Mouse (Mus musculus) cerebellum, adult 2 months (tissue): Measurements from ENCODE around the gene Reck.

Experiments used
- CTCF ChIP-seq: fragments of 200-500 bp; IDR thresholded peaks from 2 replicates; pipeline ENCODE4 v1.5.1; 2011; ENCODE audit warnings: low read depth, mild to moderate bottlenecking, control low read depth, low read length, moderate library complexity, borderline replicate concordance; ENCODE audit not compliant: insufficient read depth
- POLR2A ChIP-seq: fragments of 200-500 bp; IDR thresholded peaks from 2 replicates; pipeline ENCODE4 v1.6.1; 2011; ENCODE audit warnings: low read length, control low read depth, borderline replicate concordance; ENCODE audit not compliant: insufficient read depth

DNA sequence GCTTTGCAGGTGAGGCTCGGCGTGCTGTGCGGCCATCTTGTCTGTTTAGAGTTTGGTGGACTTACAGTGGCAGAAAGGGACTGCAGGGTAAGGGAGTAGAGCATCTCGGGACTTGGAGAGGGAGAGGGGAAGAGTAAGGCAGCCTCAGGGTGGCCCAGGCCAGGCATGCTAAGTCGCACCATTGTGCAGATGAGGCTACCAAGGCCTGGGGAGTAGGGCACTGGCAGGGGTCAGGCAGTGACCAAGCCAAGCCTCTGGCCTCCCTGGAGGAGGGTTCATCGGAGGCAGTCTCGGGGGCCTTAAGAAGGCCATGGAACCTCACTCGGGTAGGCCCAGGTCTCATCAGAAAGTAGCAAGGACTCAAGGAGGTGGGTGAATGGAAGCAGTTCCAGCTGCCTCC is 67.1 kb downstream of the Reck start:
- TF ChIP-seq POLR2A (no peak), CTCF (no peak)
